Mouse (Mus musculus) leukemia stem cell, adult 10-12 weeks (primary cell): ENCODE data around the gene Tapbpl. TPM values are rescaled to one million over a fixed set of nuclear protein-coding genes. Genes with fewer than 3 reads are reported as not detected.

Experiments used
- polyA plus RNA-seq: library from polyadenylated mRNA; stranded (reverse); fragments of >175 nt; gene quantifications from 2 replicates; pipeline ENCODE4 v1.2.3, GENCODE M21; 2012; ENCODE audit warnings: low replicate concordance

The Tapbpl gene
- 7.8 and 8.7 TPM in 2 replicates for polyA plus RNA-seq

GRCm38 (mm10) chr6:125231117-125232044 is at the start of gene Tapbpl:
TSS of gene Tapbpl (minus strand) at chr6:125231860.

GRCm38 (mm10) chr6:125236782-125237181 is 5.1 kb upstream of the Tapbpl start, which contains the start of gene Cd27:
TSS of gene Cd27 (minus strand) at chr6:125237010.

DNA sequence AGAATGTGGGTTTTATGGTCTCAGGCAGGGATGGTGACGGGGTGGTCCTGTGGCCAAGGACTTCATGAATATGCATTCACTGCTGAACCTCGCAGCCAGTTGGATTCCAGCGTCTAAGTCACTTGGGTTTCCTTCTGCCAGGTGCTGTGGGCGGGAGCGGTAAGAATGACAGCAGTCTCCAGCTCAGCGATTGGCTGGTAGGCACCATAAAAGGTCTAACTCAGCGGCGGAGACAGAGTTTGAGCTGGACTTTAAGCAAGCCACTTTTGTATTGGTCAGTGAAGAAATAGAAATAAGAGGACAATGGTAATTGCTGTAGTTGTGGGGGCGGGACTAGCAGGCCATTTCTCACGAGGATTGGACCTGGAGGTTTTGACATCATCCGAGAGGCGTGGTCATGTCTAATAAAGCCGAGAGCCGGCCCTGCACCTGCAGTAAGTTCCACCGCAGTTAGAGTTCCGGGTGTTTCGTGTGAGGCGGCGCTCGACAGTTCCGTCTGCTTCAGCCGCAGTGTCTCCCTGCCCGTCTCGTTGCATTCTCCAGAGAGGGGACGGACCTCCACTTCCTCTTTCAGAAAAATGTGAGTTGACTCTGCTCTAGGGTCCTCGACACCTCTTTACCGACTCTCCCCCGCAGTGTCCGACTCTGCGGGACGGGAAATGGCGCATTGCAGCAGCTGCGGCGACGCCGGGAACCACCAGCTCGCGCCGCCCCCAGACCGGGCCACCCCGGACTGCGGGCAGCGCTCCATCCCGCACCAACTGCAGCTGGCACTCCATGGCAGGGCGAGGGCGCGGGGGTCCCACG is 16.3 kb downstream of the Tapbpl start, which contains the start of gene Vamp1:
Gene Vamp1, plus strand, starts transcription at position 404 of the 807 bp plus-strand sequence.

GRCm38 (mm10) chr6:125191332-125192015 is 40.2 kb downstream of the Tapbpl start, which contains the start of the genes Ncapd2 and Mrpl51:
TSS of gene Ncapd2 (minus strand) at chr6:125191701.
TSS of gene Mrpl51 (plus strand) at chr6:125191801.

Other genes with a start within 250 kb of the Tapbpl start
- gene Pianp, start 235.2 kb downstream of the Tapbpl start, polyA plus RNA-seq, result 16.7 and 36.1 TPM in 2 replicates
- 40.4 and 66.4 TPM in 2 replicates for gene Zfp384, start 222.7 kb downstream of the Tapbpl start, polyA plus RNA-seq
- 8.1 and 12.1 TPM in 2 replicates for gene Ing4, start 192.1 kb downstream of the Tapbpl start, polyA plus RNA-seq
- gene Acrbp, start 182.2 kb downstream of the Tapbpl start, polyA plus RNA-seq, result 7.7 and 14.0 TPM in 2 replicates
- 1.7 and 4.5 TPM in 2 replicates for gene Lpar5, start 163.9 kb downstream of the Tapbpl start, polyA plus RNA-seq
- gene Chd4, start 135.9 kb downstream of the Tapbpl start, polyA plus RNA-seq, result 91.9 and 132 TPM in 2 replicates
- 22.6 and 92.7 TPM in 2 replicates for gene Nop2, start 100.0 kb downstream of the Tapbpl start, polyA plus RNA-seq
- gene Iffo1, start 86.6 kb downstream of the Tapbpl start, polyA plus RNA-seq, result 34.4 and 64.4 TPM in 2 replicates
- 448 and 5,359 TPM in 2 replicates for gene Gapdh, start 65.4 kb downstream of the Tapbpl start, polyA plus RNA-seq
- 140 and 215 TPM in 2 replicates for gene Ncapd2, start 40.2 kb downstream of the Tapbpl start, polyA plus RNA-seq
- 134 and 154 TPM in 2 replicates for gene Mrpl51, start 40.1 kb downstream of the Tapbpl start, polyA plus RNA-seq
- 2.6 and 5.7 TPM in 2 replicates for gene Vamp1, start 16.3 kb downstream of the Tapbpl start, polyA plus RNA-seq
- 4.1 and 13.9 TPM in 2 replicates for gene Cd27, start 5.2 kb upstream of the Tapbpl start, polyA plus RNA-seq
- not detected in 2 replicates for gene Tuba3a, start 54.2 kb upstream of the Tapbpl start, polyA plus RNA-seq
- gene Ltbr, start 82.0 kb upstream of the Tapbpl start, polyA plus RNA-seq, result 20.1 and 24.4 TPM in 2 replicates
- gene Scnn1a, start 88.8 kb upstream of the Tapbpl start, polyA plus RNA-seq, result 1.5 and 4.0 TPM in 2 replicates
- 25.3 and 103 TPM in 2 replicates for gene Tnfrsf1a, start 117.5 kb upstream of the Tapbpl start, polyA plus RNA-seq
- not detected in 2 replicates for gene Plekhg6, start 148.9 kb upstream of the Tapbpl start, polyA plus RNA-seq